Mouse (Mus musculus): ENCODE results near the gene Agap2.

DNA sequence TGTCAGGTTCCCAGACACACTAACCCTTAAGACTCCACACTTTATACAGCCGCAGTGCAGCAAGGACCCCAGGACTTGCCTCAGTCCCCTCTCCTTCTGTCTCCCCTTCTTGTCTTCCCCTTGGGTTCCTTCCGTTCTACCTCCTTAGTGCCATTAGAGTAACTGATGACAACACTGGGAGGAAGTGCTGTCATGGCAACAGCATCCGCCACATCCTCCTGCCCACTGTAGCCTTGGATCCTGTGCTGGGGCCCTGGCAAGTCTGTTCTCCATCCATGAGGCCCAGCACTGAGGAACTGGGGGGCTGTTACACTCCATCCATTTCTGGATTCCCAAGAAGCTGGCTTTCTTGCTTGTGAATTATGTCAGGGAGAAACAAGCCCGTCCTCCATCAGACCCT lies 998 bp downstream of the Agap2 start:
- TF ChIP-seq CTCF (IDR thresholded peaks at IDR 0.05; ENCODE audit: low read depth, low read length) = no peak
- TF ChIP-seq POLR2A (IDR thresholded peaks at IDR 0.05; ENCODE audit: borderline replicate concordance, low read depth, low read length) = no peak

Data from bone marrow macrophage, adult 2 months (primary cell).